Mouse (Mus musculus): ENCODE results near the gene Elf1. TPM values are rescaled to one million over a fixed set of nuclear protein-coding genes. Genes with fewer than 3 reads are reported as not detected.

Elf1 gene
- polyA plus RNA-seq, 1 experiment from 2014 or later = 18.5 TPM

GRCm38 (mm10) chr14:79564784-79565183 is 83.8 kb downstream of the Elf1 start:
- Histone ChIP-seq H3K4me1 (ENCODE audit: control insufficient read depth, insufficient read depth, low read length) (no peaks in the 10 kb centered on the region), H3K36me3 (ENCODE audit: control insufficient read depth, insufficient read depth, low read length) (peaks cover 8% of the 10 kb centered on the region; the same call in 1 of the 2 replicates), H3K4me3 (ENCODE audit: low read length) (no peak overlapping the region), H3K4me2 (replicated peaks; ENCODE audit: low read depth, low read length) (no peak overlapping the region), H3K9me3 (ENCODE audit: control insufficient read depth, low read length) (no peaks in the 10 kb centered on the region), H3K27me3 (ENCODE audit: control insufficient read depth, insufficient read depth, low read length) (no peaks in the 10 kb centered on the region), H3K9ac (ENCODE audit: low read depth, low read length) (no peak overlapping the region), H3K27ac (ENCODE audit: low read depth, low read length) (no peak overlapping the region)
- ATAC-seq (ENCODE audit: low FRiP score, low TSS enrichment) = no peak
- 64% methylated on average over 6 of the region's 6 CpGs for WGBS

DNA sequence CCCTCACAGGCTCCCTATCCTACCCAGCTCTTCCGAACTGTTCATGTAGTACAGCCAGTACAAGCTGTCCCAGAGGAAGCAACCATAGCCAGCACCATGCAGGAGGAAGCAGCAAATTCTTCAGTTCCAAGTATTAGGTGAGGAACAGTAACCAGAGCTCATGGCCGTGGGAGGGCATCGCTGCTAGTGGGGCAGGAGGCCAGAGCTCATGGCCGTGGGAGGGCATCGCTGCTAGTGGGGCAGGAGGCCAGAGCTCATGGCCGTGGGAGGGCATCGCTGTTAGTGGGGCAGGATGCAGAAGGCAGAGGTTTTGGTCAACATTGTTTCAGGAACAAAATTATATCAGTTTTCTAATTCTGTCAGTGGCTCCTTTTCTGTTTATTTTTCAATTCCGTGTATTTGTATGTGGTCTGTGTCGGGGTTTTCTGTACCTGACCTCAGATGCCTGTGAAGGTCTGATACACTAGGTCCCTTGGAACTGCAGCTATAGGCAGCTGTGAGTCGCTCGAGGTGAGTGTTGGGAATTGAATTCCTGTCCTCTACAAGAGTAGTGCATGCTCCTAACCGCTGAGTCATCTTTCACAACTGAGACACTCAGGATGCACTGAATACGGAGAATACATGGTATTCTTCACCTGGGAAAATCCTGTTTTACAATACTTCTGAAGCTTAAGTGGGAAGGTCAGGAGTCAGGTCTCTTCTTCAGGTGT is 92.6 kb downstream of the Elf1 start:
- H3K4me2 ChIP-seq (replicated peaks; ENCODE audit: low read depth, low read length) = no peak overlapping the region
- no peak overlapping the region for H3K9ac ChIP-seq (ENCODE audit: low read depth, low read length)
- H3K27ac ChIP-seq (ENCODE audit: low read depth, low read length) = no peak overlapping the region
- WGBS = 86% methylated on average over 13 of the region's 13 CpGs
- H3K36me3 ChIP-seq (ENCODE audit: control insufficient read depth, insufficient read depth, low read length) = peaks cover 15% of the 10 kb centered on the region; the same call in 1 of the 2 replicates
- no peak overlapping the region for H3K4me3 ChIP-seq (ENCODE audit: low read length)
- H3K4me1 ChIP-seq (ENCODE audit: control insufficient read depth, insufficient read depth, low read length) = no peaks in the 10 kb centered on the region
- no peaks in the 10 kb centered on the region for H3K9me3 ChIP-seq (ENCODE audit: control insufficient read depth, low read length)
- no peaks in the 10 kb centered on the region for H3K27me3 ChIP-seq (ENCODE audit: control insufficient read depth, insufficient read depth, low read length)
- no peak for ATAC-seq (ENCODE audit: low FRiP score, low TSS enrichment)

GRCm38 (mm10) chr14:79574361-79574760 is 93.4 kb downstream of the Elf1 start:
- H3K9ac ChIP-seq (ENCODE audit: low read depth, low read length) = no peak overlapping the region
- ATAC-seq (ENCODE audit: low FRiP score, low TSS enrichment) = no peak
- no peak overlapping the region for H3K4me3 ChIP-seq (ENCODE audit: low read length)
- no peak overlapping the region for H3K27ac ChIP-seq (ENCODE audit: low read depth, low read length)
- peaks cover 12% of the 10 kb centered on the region; the same call in 1 of the 2 replicates for H3K36me3 ChIP-seq (ENCODE audit: control insufficient read depth, insufficient read depth, low read length)
- WGBS = 96% methylated on average over 1 of the region's 1 CpGs
- H3K4me2 ChIP-seq (replicated peaks; ENCODE audit: low read depth, low read length) = no peak overlapping the region
- no peaks in the 10 kb centered on the region for H3K27me3 ChIP-seq (ENCODE audit: control insufficient read depth, insufficient read depth, low read length)
- H3K9me3 ChIP-seq (ENCODE audit: control insufficient read depth, low read length) = no peaks in the 10 kb centered on the region
- no peaks in the 10 kb centered on the region for H3K4me1 ChIP-seq (ENCODE audit: control insufficient read depth, insufficient read depth, low read length)

- Histone ChIP-seq H3K9me3 (ENCODE audit: control insufficient read depth, low read length) (no peaks in the 10 kb centered on the region), H3K4me2 (replicated peaks; ENCODE audit: low read depth, low read length) (no peak overlapping the region), H3K36me3 (ENCODE audit: control insufficient read depth, insufficient read depth, low read length) (peaks cover 5% of the 10 kb centered on the region; the same call in 1 of the 2 replicates), H3K4me3 (ENCODE audit: low read length) (no peak overlapping the region), H3K27me3 (ENCODE audit: control insufficient read depth, insufficient read depth, low read length) (no peaks in the 10 kb centered on the region), H3K9ac (ENCODE audit: low read depth, low read length) (no peak overlapping the region), H3K27ac (ENCODE audit: low read depth, low read length) (no peak overlapping the region), H3K4me1 (ENCODE audit: control insufficient read depth, insufficient read depth, low read length) (peaks cover 6% of the 10 kb centered on the region)
- ATAC-seq (ENCODE audit: low FRiP score, low TSS enrichment) = no peak
- WGBS = 90% methylated on average over 5 of the region's 5 CpGs
Measured at GRCm38 (mm10) chr14:79583526-79584245, 102.7 kb downstream of the Elf1 start.

- H3K4me1 ChIP-seq (ENCODE audit: control insufficient read depth, insufficient read depth, low read length) = peaks cover 8% of the 10 kb centered on the region
- H3K27me3 ChIP-seq (ENCODE audit: control insufficient read depth, insufficient read depth, low read length) = no peaks in the 10 kb centered on the region
- 32% methylated on average over 16 of the region's 16 CpGs for WGBS
- no peaks in the 10 kb centered on the region; the same call in 1 of the 2 replicates for H3K36me3 ChIP-seq (ENCODE audit: control insufficient read depth, insufficient read depth, low read length)
- no peak for ATAC-seq (ENCODE audit: low FRiP score, low TSS enrichment)
- peak overlapping the region; percentile 95 for H3K27ac ChIP-seq (ENCODE audit: low read depth, low read length)
- peak overlapping the region; percentile 79 for H3K4me3 ChIP-seq (ENCODE audit: low read length)
- no peaks in the 10 kb centered on the region for H3K9me3 ChIP-seq (ENCODE audit: control insufficient read depth, low read length)
- H3K4me2 ChIP-seq (replicated peaks; ENCODE audit: low read depth, low read length) = peak overlapping the region; percentile 83
- peak overlapping the region; percentile 71 for H3K9ac ChIP-seq (ENCODE audit: low read depth, low read length)
Measured at GRCm38 (mm10) chr14:79586499-79587138, 105.6 kb downstream of the Elf1 start.

DNA sequence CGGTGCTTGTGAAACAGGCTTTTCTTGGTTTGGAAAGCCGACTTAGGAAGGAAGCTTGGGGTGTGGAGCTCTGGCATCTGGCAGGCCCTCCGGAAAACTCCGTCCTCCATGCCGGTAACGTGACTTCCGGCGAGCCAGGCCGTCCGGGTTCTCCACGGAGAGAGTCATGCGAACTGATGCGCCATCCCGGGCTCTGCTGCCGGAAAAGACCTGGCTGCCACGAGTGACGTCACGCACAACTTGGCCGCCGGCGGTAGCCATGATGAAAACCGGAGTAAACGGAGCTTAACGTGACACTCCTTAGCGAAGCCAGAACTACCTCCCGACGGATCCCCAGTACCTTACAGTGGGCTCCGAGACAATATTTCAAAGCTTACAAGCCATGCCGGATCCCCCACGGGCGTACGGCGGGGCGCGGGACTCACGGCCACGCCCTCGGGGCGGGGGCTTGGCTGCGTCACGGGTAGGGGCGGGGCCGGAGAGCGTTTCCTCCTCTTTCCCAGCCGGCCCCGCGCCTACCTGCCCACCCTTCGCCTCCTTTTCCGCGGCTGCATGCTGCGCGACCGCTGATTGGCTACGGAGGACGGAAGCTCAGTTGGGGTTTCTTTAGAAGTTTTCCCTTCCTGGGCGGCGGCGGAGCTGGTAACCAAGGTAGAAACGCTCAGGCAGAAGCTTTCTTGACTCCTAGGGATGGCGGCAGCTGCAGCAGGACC is 106.3 kb downstream of the Elf1 start, which contains the start of gene Sugt1:
Gene Sugt1 (plus strand): TSS at position 553 of the 713 bp plus-strand sequence.
- H3K9ac ChIP-seq (ENCODE audit: low read depth, low read length) = peak within 1 kb of the TSS; percentile 71
- H3K9me3 ChIP-seq (ENCODE audit: control insufficient read depth, low read length) = no peaks in the 10 kb centered on the region
- H3K27me3 ChIP-seq (ENCODE audit: control insufficient read depth, insufficient read depth, low read length) = no peaks in the 10 kb centered on the region
- under 1% methylated on average over 60 of the region's 60 CpGs for WGBS
- peak within 1 kb of the TSS; percentile 83 for H3K4me2 ChIP-seq (replicated peaks; ENCODE audit: low read depth, low read length)
- ATAC-seq (ENCODE audit: low FRiP score, low TSS enrichment) = peak; percentile 99
- peak within 1 kb of the TSS; percentile 79 for H3K4me3 ChIP-seq (ENCODE audit: low read length)
- no peaks in the 10 kb centered on the region; the same call in 1 of the 2 replicates for H3K36me3 ChIP-seq (ENCODE audit: control insufficient read depth, insufficient read depth, low read length)
- H3K4me1 ChIP-seq (ENCODE audit: control insufficient read depth, insufficient read depth, low read length) = peaks cover 8% of the 10 kb centered on the region
- H3K27ac ChIP-seq (ENCODE audit: low read depth, low read length) = peak within 1 kb of the TSS; percentile 95

DNA sequence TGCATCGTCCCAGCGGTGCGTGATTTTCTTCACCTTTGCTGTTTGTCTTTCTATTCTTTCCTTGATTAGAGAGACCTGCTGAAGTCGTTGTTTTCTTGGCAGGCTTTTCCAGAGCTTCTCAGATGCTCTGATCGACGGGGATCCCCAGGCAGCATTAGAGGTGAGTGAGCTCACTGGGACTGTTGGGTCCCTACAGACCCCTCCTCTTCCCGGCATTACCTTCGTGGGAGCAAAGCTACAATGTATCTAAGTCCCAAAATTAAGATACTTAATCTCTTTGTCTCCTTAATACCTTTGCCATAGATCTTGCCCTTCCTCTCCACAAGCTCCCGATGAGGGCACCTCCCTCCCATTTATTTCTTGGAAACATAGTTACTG is 106.8 kb downstream of the Elf1 start:
- H3K9ac ChIP-seq (ENCODE audit: low read depth, low read length) = peak overlapping the region; percentile 71
- H3K27ac ChIP-seq (ENCODE audit: low read depth, low read length) = peak overlapping the region; percentile 95
- H3K4me3 ChIP-seq (ENCODE audit: low read length) = peak overlapping the region; percentile 79
- 2% methylated on average over 9 of the region's 9 CpGs for WGBS
- ATAC-seq (ENCODE audit: low FRiP score, low TSS enrichment) = peak; percentile 41
- H3K9me3 ChIP-seq (ENCODE audit: control insufficient read depth, low read length) = no peaks in the 10 kb centered on the region
- H3K4me2 ChIP-seq (replicated peaks; ENCODE audit: low read depth, low read length) = peak overlapping the region; percentile 83
- H3K36me3 ChIP-seq (ENCODE audit: control insufficient read depth, insufficient read depth, low read length) = no peaks in the 10 kb centered on the region; the same call in 1 of the 2 replicates
- H3K27me3 ChIP-seq (ENCODE audit: control insufficient read depth, insufficient read depth, low read length) = no peaks in the 10 kb centered on the region
- H3K4me1 ChIP-seq (ENCODE audit: control insufficient read depth, insufficient read depth, low read length) = peaks cover 8% of the 10 kb centered on the region

DNA sequence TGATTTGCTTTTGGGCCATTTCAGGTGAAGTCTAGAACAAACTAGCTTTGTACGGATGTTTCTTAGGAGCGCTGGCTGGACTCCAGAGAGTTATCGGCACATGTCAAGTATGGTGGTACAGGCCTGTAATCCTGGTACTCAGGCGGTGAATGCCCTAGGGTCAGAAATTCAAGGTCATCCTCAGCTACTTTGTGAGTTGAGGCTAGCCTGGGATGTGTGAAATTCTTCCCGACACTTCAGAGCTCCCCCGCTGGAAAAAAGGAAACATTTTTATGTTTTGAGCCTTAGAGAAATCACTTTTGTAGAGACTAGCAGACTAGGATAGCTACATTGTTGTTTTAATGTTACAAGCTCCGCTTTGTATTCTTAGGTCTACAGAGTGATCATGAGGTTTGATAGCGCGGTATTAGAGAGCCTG is 107.5 kb downstream of the Elf1 start:
- Histone ChIP-seq H3K4me3 (ENCODE audit: low read length) (peak overlapping the region; percentile 79), H3K9ac (ENCODE audit: low read depth, low read length) (peak overlapping the region; percentile 71; the same call in 1 of the 2 replicates), H3K4me1 (ENCODE audit: control insufficient read depth, insufficient read depth, low read length) (peaks cover 8% of the 10 kb centered on the region), H3K36me3 (ENCODE audit: control insufficient read depth, insufficient read depth, low read length) (no peaks in the 10 kb centered on the region; the same call in 1 of the 2 replicates), H3K27ac (ENCODE audit: low read depth, low read length) (no peak overlapping the region), H3K4me2 (replicated peaks; ENCODE audit: low read depth, low read length) (peak overlapping the region; percentile 83), H3K27me3 (ENCODE audit: control insufficient read depth, insufficient read depth, low read length) (no peaks in the 10 kb centered on the region), H3K9me3 (ENCODE audit: control insufficient read depth, low read length) (no peaks in the 10 kb centered on the region)
- no peak for ATAC-seq (ENCODE audit: low FRiP score, low TSS enrichment)
- WGBS = 87% methylated on average over 9 of the region's 9 CpGs
